Mouse (Mus musculus): ENCODE measurements around the gene Cmip. TPM values are rescaled to one million over a fixed set of nuclear protein-coding genes. Genes with fewer than 3 reads are reported as not detected.

The Cmip gene
- polyA plus RNA-seq, 1 experiment: 16.2 TPM

GRCm38 (mm10) chr8:117378625-117379024 lies 121.8 kb downstream of the Cmip start:
- TF ChIP-seq POLR2A (IDR thresholded peaks at IDR 0.05; ENCODE audit: borderline replicate concordance, control insufficient read depth, low read depth, low read length): no peak
- WGBS: 82% methylated on average over 7 of the region's 7 CpGs
- Histone ChIP-seq H3K27ac (ENCODE audit: control insufficient read depth, insufficient read depth, low read depth, low read length, poor library complexity) (no peak overlapping the region), H3K4me3 (replicated peaks; ENCODE audit: control insufficient read depth, low read depth, low read length) (no peak overlapping the region), H3K4me1 (ENCODE audit: control insufficient read depth, insufficient read depth, low read length) (no peaks in the 10 kb centered on the region)

GRCm38 (mm10) chr8:117379131-117379530 lies 122.3 kb downstream of the Cmip start:
- no peaks in the 10 kb centered on the region for H3K4me1 ChIP-seq (ENCODE audit: control insufficient read depth, insufficient read depth, low read length)
- peak; percentile 44; the same call in 1 of the 2 replicates for TF ChIP-seq CTCF (IDR thresholded peaks at IDR 0.05; ENCODE audit: control insufficient read depth, insufficient read depth, low read length)
- no peak for TF ChIP-seq POLR2A (IDR thresholded peaks at IDR 0.05; ENCODE audit: borderline replicate concordance, control insufficient read depth, low read depth, low read length)
- H3K27ac ChIP-seq (ENCODE audit: control insufficient read depth, insufficient read depth, low read depth, low read length, poor library complexity): no peak overlapping the region
- 81% methylated on average over 10 of the region's 10 CpGs for WGBS
- H3K4me3 ChIP-seq (replicated peaks; ENCODE audit: control insufficient read depth, low read depth, low read length): no peak overlapping the region

GRCm38 (mm10) chr8:117380796-117381195 lies 123.9 kb downstream of the Cmip start:
- no peak overlapping the region for H3K27ac ChIP-seq (ENCODE audit: control insufficient read depth, insufficient read depth, low read depth, low read length, poor library complexity)
- no peak for TF ChIP-seq CTCF (IDR thresholded peaks at IDR 0.05; ENCODE audit: control insufficient read depth, insufficient read depth, low read length)
- no peak overlapping the region for H3K4me3 ChIP-seq (replicated peaks; ENCODE audit: control insufficient read depth, low read depth, low read length)
- 77% methylated on average over 8 of the region's 8 CpGs for WGBS
- H3K4me1 ChIP-seq (ENCODE audit: control insufficient read depth, insufficient read depth, low read length): no peaks in the 10 kb centered on the region

- Histone ChIP-seq H3K27ac (ENCODE audit: control insufficient read depth, insufficient read depth, low read depth, low read length, poor library complexity) (no peak overlapping the region), H3K4me3 (replicated peaks; ENCODE audit: control insufficient read depth, low read depth, low read length) (no peak overlapping the region), H3K4me1 (ENCODE audit: control insufficient read depth, insufficient read depth, low read length) (no peaks in the 10 kb centered on the region)
- TF ChIP-seq CTCF (IDR thresholded peaks at IDR 0.05; ENCODE audit: control insufficient read depth, insufficient read depth, low read length) (peak; percentile 61), POLR2A (IDR thresholded peaks at IDR 0.05; ENCODE audit: borderline replicate concordance, control insufficient read depth, low read depth, low read length) (no peak)
- WGBS: 62% methylated on average over 2 of the region's 2 CpGs
Observed at GRCm38 (mm10) chr8:117386142-117386541, 129.3 kb downstream of the Cmip start.

GRCm38 (mm10) chr8:117387642-117388041 lies 130.8 kb downstream of the Cmip start:
- Histone ChIP-seq H3K4me1 (ENCODE audit: control insufficient read depth, insufficient read depth, low read length) (no peaks in the 10 kb centered on the region), H3K4me3 (replicated peaks; ENCODE audit: control insufficient read depth, low read depth, low read length) (no peak overlapping the region), H3K27ac (ENCODE audit: control insufficient read depth, insufficient read depth, low read depth, low read length, poor library complexity) (no peak overlapping the region)
- TF ChIP-seq CTCF (IDR thresholded peaks at IDR 0.05; ENCODE audit: control insufficient read depth, insufficient read depth, low read length) (no peak), POLR2A (IDR thresholded peaks at IDR 0.05; ENCODE audit: borderline replicate concordance, control insufficient read depth, low read depth, low read length) (no peak)
- WGBS: 82% methylated on average over 10 of the region's 10 CpGs

- Histone ChIP-seq H3K4me3 (replicated peaks; ENCODE audit: control insufficient read depth, low read depth, low read length) (no peak overlapping the region), H3K27ac (ENCODE audit: control insufficient read depth, insufficient read depth, low read depth, low read length, poor library complexity) (no peak overlapping the region), H3K4me1 (ENCODE audit: control insufficient read depth, insufficient read depth, low read length) (no peaks in the 10 kb centered on the region)
- TF ChIP-seq POLR2A (IDR thresholded peaks at IDR 0.05; ENCODE audit: borderline replicate concordance, control insufficient read depth, low read depth, low read length) (no peak), CTCF (IDR thresholded peaks at IDR 0.05; ENCODE audit: control insufficient read depth, insufficient read depth, low read length) (no peak)
- whole genome bisulfite sequencing: 82% methylated on average over 8 of the region's 8 CpGs
Observed at GRCm38 (mm10) chr8:117388370-117388769, 131.5 kb downstream of the Cmip start.

- no peak for TF ChIP-seq CTCF (IDR thresholded peaks at IDR 0.05; ENCODE audit: control insufficient read depth, insufficient read depth, low read length)
- no peak for TF ChIP-seq POLR2A (IDR thresholded peaks at IDR 0.05; ENCODE audit: borderline replicate concordance, control insufficient read depth, low read depth, low read length)
- H3K4me3 ChIP-seq (replicated peaks; ENCODE audit: control insufficient read depth, low read depth, low read length): no peak overlapping the region
- 85% methylated on average over 6 of the region's 6 CpGs for WGBS
- no peak overlapping the region for H3K27ac ChIP-seq (ENCODE audit: control insufficient read depth, insufficient read depth, low read depth, low read length, poor library complexity)
- H3K4me1 ChIP-seq (ENCODE audit: control insufficient read depth, insufficient read depth, low read length): no peaks in the 10 kb centered on the region
Observed at GRCm38 (mm10) chr8:117393853-117394252, 137.0 kb downstream of the Cmip start.

- H3K27ac ChIP-seq (ENCODE audit: control insufficient read depth, insufficient read depth, low read depth, low read length, poor library complexity): no peak overlapping the region
- WGBS: 92% methylated on average over 7 of the region's 7 CpGs
- H3K4me3 ChIP-seq (replicated peaks; ENCODE audit: control insufficient read depth, low read depth, low read length): no peak overlapping the region
- TF ChIP-seq CTCF (IDR thresholded peaks at IDR 0.05; ENCODE audit: control insufficient read depth, insufficient read depth, low read length) (no peak), POLR2A (IDR thresholded peaks at IDR 0.05; ENCODE audit: borderline replicate concordance, control insufficient read depth, low read depth, low read length) (no peak)
- H3K4me1 ChIP-seq (ENCODE audit: control insufficient read depth, insufficient read depth, low read length): no peaks in the 10 kb centered on the region
Observed at GRCm38 (mm10) chr8:117395055-117395454, 138.2 kb downstream of the Cmip start.

- no peaks in the 10 kb centered on the region for H3K4me1 ChIP-seq (ENCODE audit: control insufficient read depth, insufficient read depth, low read length)
- no peak overlapping the region for H3K27ac ChIP-seq (ENCODE audit: control insufficient read depth, insufficient read depth, low read depth, low read length, poor library complexity)
- no peak overlapping the region for H3K4me3 ChIP-seq (replicated peaks; ENCODE audit: control insufficient read depth, low read depth, low read length)
- WGBS: 89% methylated on average over 4 of the region's 4 CpGs
- TF ChIP-seq POLR2A (IDR thresholded peaks at IDR 0.05; ENCODE audit: borderline replicate concordance, control insufficient read depth, low read depth, low read length) (no peak), CTCF (IDR thresholded peaks at IDR 0.05; ENCODE audit: control insufficient read depth, insufficient read depth, low read length) (no peak)
Observed at GRCm38 (mm10) chr8:117396884-117397283, 140.0 kb downstream of the Cmip start.

Data from bone marrow, adult 2 months (tissue).